Mouse (Mus musculus) ES-Bruce4 (cell line): ENCODE results near the gene Tcf7. TPM values are rescaled to one million over a fixed set of nuclear protein-coding genes. Genes with fewer than 3 reads are reported as not detected.
A peak's percentile ranks its signal among the peaks of the same experiment; 100 is the strongest.

Experiments
- H3K27ac ChIP-seq: 2 replicates; pipeline ENCODE4 v1.5.1; 2012; ENCODE audit warnings: low read length, inconsistent platforms; ENCODE audit not compliant: insufficient read depth
- H3K27me3 ChIP-seq: 2 replicates; pipeline ENCODE4 v1.6.1; 2012; ENCODE audit warnings: mild to moderate bottlenecking, low read length, inconsistent platforms; ENCODE audit not compliant: control insufficient read depth, poor library complexity, insufficient read depth, severe bottlenecking
- H3K36me3 ChIP-seq: 2 replicates; pipeline ENCODE4 v1.6.1; 2012; ENCODE audit warnings: inconsistent platforms, mild to moderate bottlenecking, low read length, moderate library complexity; ENCODE audit not compliant: control insufficient read depth, poor library complexity, insufficient read depth, severe bottlenecking
- H3K4me1 ChIP-seq: one replicate; pipeline ENCODE4 v1.8.1; 2011; ENCODE audit warnings: low read length; ENCODE audit not compliant: control insufficient read depth, insufficient read depth
- H3K4me3 ChIP-seq: 2 replicates; pipeline ENCODE4 v1.5.1; 2011; ENCODE audit warnings: low read depth, mild to moderate bottlenecking, low read length
- H3K9ac ChIP-seq: 2 replicates; pipeline ENCODE4 v1.6.1; 2012; ENCODE audit warnings: low read depth, mild to moderate bottlenecking, inconsistent platforms; ENCODE audit not compliant: poor library complexity, severe bottlenecking
- H3K9me3 ChIP-seq: replicated peaks from 2 replicates; pipeline ENCODE4 v1.6.1; 2012; ENCODE audit warnings: mild to moderate bottlenecking, low read length, inconsistent platforms; ENCODE audit not compliant: control insufficient read depth, poor library complexity, insufficient read depth, severe bottlenecking
- CTCF ChIP-seq: IDR thresholded peaks from one replicate; pipeline ENCODE4 v1.8.1; 2011; ENCODE audit warnings: low read depth, low read length
- EP300 ChIP-seq: IDR thresholded peaks from 2 replicates; pipeline ENCODE4 v1.6.1; 2011; ENCODE audit warnings: low read depth, low read length; ENCODE audit not compliant: insufficient read depth
- POLR2A ChIP-seq: IDR thresholded peaks from one replicate; pipeline ENCODE4 v1.8.1; 2011; ENCODE audit warnings: low read length; ENCODE audit not compliant: insufficient read depth
- polyA plus RNA-seq: library from polyadenylated mRNA; stranded (reverse); fragments of >200 nt; gene quantifications from 2 replicates; pipeline ENCODE4 v1.2.4, GENCODE M21; 2011; ENCODE audit warnings: low read depth; ENCODE audit not compliant: missing spikeins, insufficient read depth, insufficient read length

Gene Tcf7
- polyA plus RNA-seq, 1 experiment: 68.6 TPM

- Histone ChIP-seq H3K27me3 (no peaks in the 10 kb centered on the region), H3K36me3 (0 out of 2 replicates have a peak, but pooled peaks cover 5% of the 10 kb centered on the region), H3K9ac (peak overlapping the region; percentile 78)
These were observed 1.1 kb downstream of the Tcf7 start for GRCm38 (mm10) chr11:52281568-52282328.

GRCm38 (mm10) chr11:52280566-52281455, 2.0 kb downstream of the Tcf7 start:
- H3K36me3 ChIP-seq: 0 out of 2 replicates have a peak, but pooled peaks cover 5% of the 10 kb centered on the region
- no peak overlapping the region for H3K9ac ChIP-seq
- H3K27me3 ChIP-seq: no peaks in the 10 kb centered on the region
- no peaks in the 10 kb centered on the region for H3K9me3 ChIP-seq
- no peak overlapping the region for H3K27ac ChIP-seq
- no peaks in the 10 kb centered on the region for H3K4me1 ChIP-seq
- no peak overlapping the region for H3K4me3 ChIP-seq
- TF ChIP-seq EP300: no peak
- TF ChIP-seq POLR2A: no peak
- TF ChIP-seq CTCF: no peak

More at GRCm38 (mm10) chr11:52281568-52282328, 1.1 kb downstream of the Tcf7 start:
- Histone ChIP-seq H3K4me1 (peaks cover 6% of the 10 kb centered on the region), H3K4me3 (peak overlapping the region; percentile 94), H3K9me3 (no peaks in the 10 kb centered on the region), H3K27ac (no peak overlapping the region)
- TF ChIP-seq CTCF (no peak), POLR2A (no peak), EP300 (no peak)

- TF ChIP-seq POLR2A (no peak), CTCF (no peak)
- Histone ChIP-seq H3K4me1 (no peaks in the 10 kb centered on the region), H3K9ac (no peak overlapping the region), H3K36me3 (0 out of 2 replicates have a peak, but pooled peaks cover 5% of the 10 kb centered on the region), H3K27me3 (no peaks in the 10 kb centered on the region), H3K9me3 (no peaks in the 10 kb centered on the region), H3K27ac (no peak overlapping the region), H3K4me3 (no peak overlapping the region)
These were observed 3.1 kb downstream of the Tcf7 start for GRCm38 (mm10) chr11:52279611-52280145.

- no peaks in the 10 kb centered on the region for H3K4me1 ChIP-seq
- no peaks in the 10 kb centered on the region for H3K27me3 ChIP-seq
- no peak overlapping the region for H3K27ac ChIP-seq
- H3K9me3 ChIP-seq: no peaks in the 10 kb centered on the region
- no peak for TF ChIP-seq EP300
- TF ChIP-seq CTCF: no peak
- no peak for TF ChIP-seq POLR2A
- 0 out of 2 replicates have a peak, but pooled peaks cover 5% of the 10 kb centered on the region for H3K36me3 ChIP-seq
- no peak overlapping the region for H3K4me3 ChIP-seq
- H3K9ac ChIP-seq: no peak overlapping the region
These were observed 3.8 kb downstream of the Tcf7 start for GRCm38 (mm10) chr11:52278991-52279390.

- no peak overlapping the region for H3K4me3 ChIP-seq
- H3K27me3 ChIP-seq: no peaks in the 10 kb centered on the region
- H3K4me1 ChIP-seq: no peaks in the 10 kb centered on the region
- H3K27ac ChIP-seq: no peak overlapping the region
- H3K9me3 ChIP-seq: no peaks in the 10 kb centered on the region
- 0 out of 2 replicates have a peak, but pooled peaks cover 5% of the 10 kb centered on the region for H3K36me3 ChIP-seq
- no peak for TF ChIP-seq CTCF
- no peak for TF ChIP-seq EP300
- TF ChIP-seq POLR2A: no peak
- H3K9ac ChIP-seq: no peak overlapping the region
These were observed 4.7 kb downstream of the Tcf7 start for GRCm38 (mm10) chr11:52278164-52278563.
